Mouse (Mus musculus): Measurements from ENCODE around the gene Olfr288. TPM values are rescaled to one million over a fixed set of nuclear protein-coding genes. Genes with fewer than 3 reads are reported as not detected.

Gene Olfr288
- total RNA-seq, 2 experiments from 2014 or later: not detected

- TF ChIP-seq CTCF (IDR thresholded peaks at IDR 0.05): no peak
- intact Hi-C loops (cut with DNase I): loop anchor here (2.0 kb wide), 1 partner anchor 53 kb away; the partner anchor contains the start of genes Pfkm and Senp1
- H3K4me3 ChIP-seq: peak overlapping the region; percentile 93
These were observed 49.7 kb downstream of the Olfr288 start for GRCm38 (mm10) chr15:98145559-98146181.

GRCm38 (mm10) chr15:98144861-98145507 lies 50.4 kb downstream of the Olfr288 start:
- intact Hi-C loops (cut with DNase I): loop anchor here (2.0 kb wide), 1 partner anchor 52 kb away; the partner anchor contains the start of genes Pfkm and Senp1
- Histone ChIP-seq H3K4me3 (peak overlapping the region; percentile 93), H3K27ac (peak overlapping the region; percentile 94)
- TF ChIP-seq CTCF (IDR thresholded peaks at IDR 0.05): no peak
- DNase-seq (ENCODE audit: extremely low spot score in 1 of 2, low spot score in 2 of 2): no peak

More at GRCm38 (mm10) chr15:98145559-98146181, 49.7 kb downstream of the Olfr288 start:
- DNase-seq (ENCODE audit: extremely low spot score in 1 of 2, low spot score in 2 of 2): peak; percentile 95
- peak overlapping the region; percentile 94 for H3K27ac ChIP-seq

GRCm38 (mm10) chr15:98142515-98142914 lies 52.8 kb downstream of the Olfr288 start:
- TF ChIP-seq CTCF (IDR thresholded peaks at IDR 0.05): no peak
- no peak overlapping the region for H3K27ac ChIP-seq
- intact Hi-C loops (cut with DNase I): no loop called here
- DNase-seq (ENCODE audit: extremely low spot score in 1 of 2, low spot score in 2 of 2): no peak
- H3K4me3 ChIP-seq: no peak overlapping the region

- no peak overlapping the region for H3K4me3 ChIP-seq
- no peak overlapping the region for H3K27ac ChIP-seq
- intact Hi-C loops (cut with DNase I): no loop called here
- TF ChIP-seq CTCF (IDR thresholded peaks at IDR 0.05): no peak
- no peak for DNase-seq (ENCODE audit: extremely low spot score in 1 of 2, low spot score in 2 of 2)
These were observed 54.5 kb downstream of the Olfr288 start for GRCm38 (mm10) chr15:98140809-98141208.

GRCm38 (mm10) chr15:98139763-98140162 lies 55.6 kb downstream of the Olfr288 start:
- no peak for DNase-seq (ENCODE audit: extremely low spot score in 1 of 2, low spot score in 2 of 2)
- H3K4me3 ChIP-seq: no peak overlapping the region
- intact Hi-C loops (cut with DNase I): no loop called here
- no peak for TF ChIP-seq CTCF (IDR thresholded peaks at IDR 0.05)
- no peak overlapping the region for H3K27ac ChIP-seq

- no peak for DNase-seq (ENCODE audit: extremely low spot score in 1 of 2, low spot score in 2 of 2)
- intact Hi-C loops (cut with DNase I): no loop called here
- no peak for TF ChIP-seq CTCF (IDR thresholded peaks at IDR 0.05)
- Histone ChIP-seq H3K27ac (no peak overlapping the region), H3K4me3 (no peak overlapping the region)
These were observed 58.5 kb downstream of the Olfr288 start for GRCm38 (mm10) chr15:98136871-98137270.

Other genes starting within 250 kb of the Olfr288 start
- gene Tmem106c, start 231.3 kb downstream of the Olfr288 start, total RNA-seq (2021): 10 to 100 TPM; 26.6 to 31.7 TPM
- gene Col2a1, start 190.8 kb downstream of the Olfr288 start, total RNA-seq (2021): under 1 TPM; 0.61 to 0.63 TPM
- 100 to 1,000 TPM; 379 to 387 TPM for gene Pfkm, start 103.0 kb downstream of the Olfr288 start, total RNA-seq (2021)
- gene Senp1, start 101.8 kb downstream of the Olfr288 start, total RNA-seq (2021): 10 to 100 TPM; 13.6 to 15.6 TPM
- gene Asb8, start 29.9 kb downstream of the Olfr288 start, total RNA-seq (2021): 10 to 100 TPM; 46.2 to 51.8 TPM
- gene Ccdc184, start 28.4 kb downstream of the Olfr288 start, total RNA-seq (2021): 10 to 100 TPM; 20.6 to 21.8 TPM
- under 1 TPM in 1 of 2 experiments, not detected in 1; 0.32 TPM for gene Gm44579, start 25.4 kb upstream of the Olfr288 start, total RNA-seq (2021)
- gene Olfr287, start 25.5 kb upstream of the Olfr288 start, total RNA-seq (2021): 1 to 10 TPM; 4.7 to 5.3 TPM
- gene Olfr286, start 38.9 kb upstream of the Olfr288 start, total RNA-seq (2021): not detected
- gene H1fnt, start 61.8 kb upstream of the Olfr288 start, total RNA-seq (2021): not detected
- 1 to 10 TPM; 6.6 to 8.0 TPM for gene Zfp641, start 100.6 kb upstream of the Olfr288 start, total RNA-seq (2021)
- gene Olfr285, start 121.8 kb upstream of the Olfr288 start, total RNA-seq (2021): not detected
- not detected for gene Olfr284, start 145.4 kb upstream of the Olfr288 start, total RNA-seq (2021)
- not detected for gene Olfr283, start 185.4 kb upstream of the Olfr288 start, total RNA-seq (2021)
- not detected for gene Olfr282, start 235.7 kb upstream of the Olfr288 start, total RNA-seq (2021)